In genomic region chr1:123974621-123975020, GRCm38 (mm10) we compare ENCODE assay signal across 8 mouse cellular contexts.
DNase-seq lines count a peak whose midpoint lies in the region; ATAC-seq and TF ChIP-seq lines count a peak whose summit lies in the region.

No protein-coding gene starts in this region.

- no peaks in the 10 kb centered on the region for H3K4me1 ChIP-seq in neural tube, embryonic 11.5 days (ENCODE audit: control insufficient read depth, insufficient read depth, low read length)

- WGBS in neural tube, embryonic 11.5 days = 35% methylated on average over 3 of the region's 3 CpGs

- intact Hi-C loops in gastrocnemius, adult 2 months (cut with DNase I) = no loop called here
- intact Hi-C loops in gastrocnemius, postnatal 14 days (cut with DNase I; ENCODE audit: low total_unique reads) = no loop called here
- intact Hi-C loops in heart, postnatal 25 days (cut with DNase I) = no loop called here

- no peak for ATAC-seq in neural tube, embryonic 11.5 days (ENCODE audit: insufficient read depth, low FRiP score, low TSS enrichment)

- no peak overlapping the region for H3K4me2 ChIP-seq in neural tube, embryonic 11.5 days (ENCODE audit: low read depth)

- no peak overlapping the region for H3K27ac ChIP-seq in gastrocnemius, adult 2 months
- no peak overlapping the region for H3K27ac ChIP-seq in neural tube, embryonic 11.5 days (ENCODE audit: low read depth, low read length)

- no peaks in the 10 kb centered on the region for H3K9me3 ChIP-seq in neural tube, embryonic 11.5 days (ENCODE audit: control insufficient read depth, low read length)

- H3K4me3 ChIP-seq in gastrocnemius, adult 2 months = no peak overlapping the region
- no peak overlapping the region for H3K4me3 ChIP-seq in neural tube, embryonic 11.5 days (ENCODE audit: low read depth, low read length)

- peak; percentile 27; the same call in 1 of the 2 replicates for TF ChIP-seq CTCF in gastrocnemius, adult 2 months (IDR thresholded peaks at IDR 0.05)

- H3K36me3 ChIP-seq in neural tube, embryonic 11.5 days (ENCODE audit: control insufficient read depth, insufficient read depth, low read length) = no peaks in the 10 kb centered on the region

- H3K27me3 ChIP-seq in neural tube, embryonic 11.5 days (ENCODE audit: control insufficient read depth, insufficient read depth, low read length) = no peaks in the 10 kb centered on the region

- H3K9ac ChIP-seq in neural tube, embryonic 11.5 days (ENCODE audit: low read length) = no peak overlapping the region

- no peak for DNase-seq in gastrocnemius, adult 2 months
- no peak for DNase-seq in gastrocnemius, postnatal 14 days
- DNase-seq in right cerebral cortex, adult 2 months (ENCODE audit: low spot score in 2 of 2) = peak; percentile 26 to 32
- no peak for DNase-seq in right cerebral cortex, postnatal 25 days
- peak; percentile 56 to 61 for DNase-seq in cerebellum, postnatal 10 days
- DNase-seq in neural tube, embryonic 11.5 days (ENCODE audit: low spot score) = peak; percentile 49
- no peak for DNase-seq in heart, postnatal 25 days (ENCODE audit: low spot score)
- DNase-seq in thymus, postnatal 14 days = no peak

Comparison
In these comparisons a context has a peak if more than half of its experiments do, and no peak if none do; other contexts are left out.
1. DNase-seq: peak in right cerebral cortex, adult 2 months (2 of 2), cerebellum, postnatal 10 days (2 of 2) and neural tube, embryonic 11.5 days (single experiment); none in gastrocnemius, adult 2 months (single experiment), gastrocnemius, postnatal 14 days (single experiment), right cerebral cortex, postnatal 25 days (single experiment), heart, postnatal 25 days (single experiment) and thymus, postnatal 14 days (single experiment).